Mouse (Mus musculus): ENCODE results near the gene Shank1.
"Not testable (repeated sequence)": the region's sequence is repeated elsewhere in the genome, so short reads cannot be mapped to it uniquely, and the experiment has no call there.

Shank1 gene
- long read RNA-seq, experiment 1 = 0 reads
- long read RNA-seq, experiment 2, partial matches to known transcripts = 0 of 2 reads
- long read RNA-seq, experiment 2, other reads (novel, unspliced or antisense) = 2 of 2 reads

- intact Hi-C loops (cut with DNase I) = no loop called here
Measured at GRCm38 (mm10) chr7:44309475-44310284, at the start of gene Shank1. Gene Shank1, plus strand, starts transcription at chr7:44310253.

GRCm38 (mm10) chr7:44260410-44260809 is 49.6 kb upstream of the Shank1 start:
- intact Hi-C loops (cut with DNase I) = loop anchor here (5.0 kb wide), 2 partner anchors 57 to 227 kb away; no protein-coding TSS in a partner anchor

DNA sequence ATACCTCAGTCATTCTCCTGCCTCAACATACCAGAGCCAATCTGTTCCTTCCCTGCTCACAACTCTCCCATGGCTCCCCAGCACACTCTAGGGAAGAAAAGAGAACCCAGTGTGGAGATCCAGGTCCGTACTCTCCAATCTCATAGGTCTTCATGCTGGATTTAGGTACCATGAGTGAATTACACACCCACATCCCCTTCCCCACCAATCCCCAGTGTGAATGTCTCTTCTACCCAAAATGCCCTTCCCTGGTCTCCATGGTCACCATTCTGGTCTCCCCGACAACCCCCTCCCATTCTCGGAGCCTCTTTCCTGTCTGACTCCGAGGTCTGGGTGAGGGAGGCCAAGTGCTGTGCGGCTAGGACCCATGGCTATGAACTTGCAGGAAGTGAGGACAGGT is 48.9 kb upstream of the Shank1 start, which contains the start of gene Gm15517:
Gm15517 (plus strand) TSS at position 301 of the 400 bp plus-strand sequence.
- intact Hi-C loops (cut with DNase I) = loop anchor here (5.0 kb wide), 2 partner anchors 56 to 226 kb away; no protein-coding TSS in a partner anchor

GRCm38 (mm10) chr7:44262791-44263643 is 47.0 kb upstream of the Shank1 start:
- intact Hi-C loops (cut with DNase I) = loop anchor here (2.0 to 5.0 kb wide), 3 partner anchors 54 to 224 kb away; no protein-coding TSS in a partner anchor

DNA sequence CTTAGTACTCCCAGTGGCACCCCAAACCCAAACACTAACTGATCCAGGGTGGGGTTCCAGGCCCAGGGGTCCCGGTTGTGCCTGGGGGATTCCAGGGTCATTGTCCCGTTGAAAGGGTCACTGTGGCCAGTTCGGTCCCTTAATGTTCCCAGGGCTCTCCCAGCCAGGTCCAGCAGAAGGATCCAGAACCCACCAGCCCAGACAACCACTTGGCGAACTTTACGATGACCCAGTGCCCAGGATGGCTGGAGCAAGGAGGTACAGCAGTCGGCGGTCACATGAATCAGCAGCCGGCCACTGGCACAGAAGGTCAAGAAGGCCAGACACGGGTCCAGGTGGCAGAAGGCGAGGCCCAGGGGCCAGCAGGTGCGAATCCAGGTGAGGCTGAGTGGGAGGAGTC is 41.9 kb upstream of the Shank1 start:
- intact Hi-C loops (cut with DNase I) = no loop called here

- intact Hi-C loops (cut with DNase I) = no loop called here
Measured at GRCm38 (mm10) chr7:44269397-44269796, 40.7 kb upstream of the Shank1 start.

GRCm38 (mm10) chr7:44271309-44271708 is 38.7 kb upstream of the Shank1 start:
- intact Hi-C loops (cut with DNase I) = no loop called here

DNA sequence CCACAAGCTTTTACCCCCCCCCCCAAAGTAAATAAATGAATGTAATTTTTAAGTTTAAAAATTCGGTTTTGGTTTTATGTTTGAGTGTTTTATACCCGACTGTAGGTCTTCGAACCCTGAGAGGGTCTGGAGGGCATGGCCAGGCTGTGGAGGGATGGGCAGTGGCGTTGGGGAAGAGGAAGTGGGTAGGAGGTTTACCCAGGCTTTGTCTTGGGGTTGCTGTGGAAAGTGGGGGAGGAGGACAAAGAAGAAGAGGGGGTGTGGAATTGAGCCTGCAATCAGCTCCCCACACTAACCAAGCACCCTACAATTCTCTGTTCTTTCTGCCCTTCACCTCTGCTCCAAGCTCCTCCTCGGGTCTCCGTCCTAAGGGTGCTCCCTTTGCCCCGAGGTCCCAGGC is 37.5 kb upstream of the Shank1 start:
- intact Hi-C loops (cut with DNase I) = no loop called here

DNA sequence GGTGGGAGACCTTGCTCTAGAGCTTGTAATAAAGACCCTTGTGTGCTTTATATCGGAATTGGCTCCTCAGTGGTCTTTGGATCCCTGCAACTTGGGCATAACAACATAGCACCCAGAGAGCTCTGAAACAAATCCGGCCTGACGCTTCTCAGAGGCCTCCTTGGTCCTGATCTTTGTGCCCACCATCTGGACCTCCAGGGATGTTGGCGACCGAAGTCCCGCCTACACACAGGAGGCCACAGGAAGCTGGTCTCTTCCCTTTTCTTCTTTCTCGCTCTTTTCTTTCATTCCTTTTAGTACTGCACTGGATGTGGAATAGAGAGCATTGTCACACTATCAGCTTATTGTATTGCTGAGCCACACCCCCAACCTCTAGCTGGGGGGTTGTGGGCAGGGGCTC is 36.6 kb upstream of the Shank1 start:
- intact Hi-C loops (cut with DNase I) = no loop called here

DNA sequence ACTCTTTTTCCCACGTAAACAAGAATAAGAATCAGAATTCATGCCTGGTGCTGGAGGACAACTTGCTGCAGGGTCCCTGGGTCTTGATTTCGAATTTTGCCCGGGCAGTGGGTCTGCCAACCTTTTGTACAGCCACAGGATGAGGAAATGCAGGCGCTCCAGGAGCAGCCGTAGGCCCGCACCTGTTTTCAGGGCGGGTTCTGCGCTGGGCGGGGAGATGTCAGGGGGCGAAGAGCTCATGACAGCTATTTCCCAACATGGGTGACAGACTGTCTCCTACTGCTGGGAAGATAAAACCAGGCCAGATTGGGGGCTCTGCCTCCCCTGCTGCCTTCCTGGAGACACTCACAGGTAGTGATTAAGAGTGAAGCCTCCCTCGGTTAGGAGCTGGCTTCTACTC is 36.0 kb upstream of the Shank1 start:
- intact Hi-C loops (cut with DNase I) = no loop called here

GRCm38 (mm10) chr7:44275546-44275945 is 34.5 kb upstream of the Shank1 start:
- intact Hi-C loops (cut with DNase I) = no loop called here

- intact Hi-C loops (cut with DNase I) = no loop called here
Measured at GRCm38 (mm10) chr7:44276461-44277249, 33.4 kb upstream of the Shank1 start.

DNA sequence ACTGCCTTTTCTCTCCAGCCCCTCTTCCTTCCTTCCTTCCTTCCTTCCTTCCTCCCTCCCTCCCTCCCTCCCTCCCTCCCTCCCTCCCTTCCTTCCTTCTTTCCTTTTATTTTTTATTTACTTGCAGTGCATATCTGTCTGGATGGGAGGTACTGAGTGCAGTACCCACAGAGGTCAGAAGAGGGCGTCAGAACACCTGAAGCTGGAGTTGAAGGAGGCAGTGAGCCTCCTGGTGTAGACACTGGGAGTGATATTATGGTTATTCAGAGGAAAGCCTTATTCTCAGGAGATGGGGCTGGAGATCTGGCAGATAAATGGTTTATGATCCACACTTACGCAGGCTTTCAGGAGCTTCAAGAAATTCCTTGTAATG is 32.8 kb upstream of the Shank1 start:
- intact Hi-C loops (cut with DNase I) = no loop called here

DNA sequence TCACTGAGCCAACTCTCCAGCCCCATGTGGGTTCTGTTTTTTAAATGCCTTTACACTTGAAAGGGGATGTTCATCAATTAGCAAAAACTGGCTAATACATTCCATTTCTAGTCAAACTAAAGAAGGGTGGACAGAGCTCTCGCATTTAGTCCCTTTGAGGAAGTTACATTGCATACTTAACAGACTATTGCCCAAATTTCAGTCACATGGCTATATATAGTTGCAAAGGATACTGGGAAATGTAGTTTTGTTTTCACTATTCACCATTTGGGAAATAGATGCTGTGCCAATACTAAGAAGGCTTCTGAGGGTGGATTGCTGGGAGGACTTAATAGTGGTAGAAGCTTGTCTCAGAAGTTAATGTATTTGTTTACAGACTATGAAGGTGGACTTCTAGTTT is 29.1 kb upstream of the Shank1 start:
- intact Hi-C loops (cut with DNase I) = no loop called here

DNA sequence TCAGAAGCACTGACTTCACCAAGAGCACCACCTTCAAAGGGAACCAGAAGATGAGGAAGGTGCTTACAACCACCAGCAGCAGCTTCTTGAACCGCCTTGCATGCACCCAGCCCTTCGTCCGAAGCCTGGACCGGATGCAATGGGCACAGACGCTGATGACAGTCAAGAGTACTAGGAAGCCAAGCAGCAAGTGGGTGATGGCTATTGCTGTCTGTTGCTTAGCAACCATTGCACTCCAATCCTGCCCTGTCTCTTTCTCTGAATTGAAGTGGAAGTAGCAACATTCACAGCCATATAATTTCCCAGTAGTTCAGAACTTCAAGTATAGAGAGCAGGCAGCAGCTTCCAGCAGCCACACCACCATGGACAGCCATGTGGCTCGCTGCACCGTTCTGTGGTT is 28.5 kb upstream of the Shank1 start:
- intact Hi-C loops (cut with DNase I) = no loop called here

DNA sequence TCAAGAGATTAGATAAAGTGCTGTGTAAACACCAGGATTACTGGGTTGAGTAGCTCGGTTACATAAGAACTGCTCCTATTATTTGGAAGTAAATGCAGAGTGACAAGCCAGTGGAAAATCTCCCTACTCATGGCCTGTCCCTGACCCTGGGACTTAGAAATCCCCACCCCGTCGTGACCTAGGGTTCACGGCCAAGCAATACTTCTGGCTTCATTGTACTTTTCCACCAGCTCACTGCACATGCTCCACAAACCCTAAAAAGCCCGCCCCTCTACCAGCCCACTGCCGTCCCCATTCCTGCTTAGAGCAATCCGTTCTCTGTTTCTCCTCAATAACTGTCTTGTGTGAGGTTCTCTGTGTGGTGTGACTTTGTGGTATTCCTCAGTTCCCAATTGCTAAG is 22.3 kb upstream of the Shank1 start:
- intact Hi-C loops (cut with DNase I) = no loop called here

DNA sequence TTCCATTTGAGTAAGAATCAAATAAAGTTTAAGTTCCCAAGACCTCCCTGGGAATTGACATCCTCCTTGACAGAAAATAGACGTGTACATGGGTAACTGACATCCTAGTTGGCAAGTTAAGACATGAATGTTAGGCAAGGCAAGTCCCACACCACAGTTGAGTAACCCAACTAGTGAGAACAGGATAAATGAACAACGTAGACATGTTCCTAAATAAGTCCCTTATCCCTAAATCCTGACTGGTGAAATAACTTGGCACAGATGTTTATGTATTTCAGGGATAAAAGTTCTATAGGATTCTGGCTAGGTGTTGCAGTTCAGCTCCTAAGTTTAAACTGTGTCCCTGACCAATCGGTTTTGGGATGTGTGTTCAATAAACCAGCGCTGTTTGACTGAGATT is 19.1 kb upstream of the Shank1 start:
- intact Hi-C loops (cut with DNase I) = no loop called here

GRCm38 (mm10) chr7:44291418-44291817 is 18.6 kb upstream of the Shank1 start:
- intact Hi-C loops (cut with DNase I) = no loop called here

DNA sequence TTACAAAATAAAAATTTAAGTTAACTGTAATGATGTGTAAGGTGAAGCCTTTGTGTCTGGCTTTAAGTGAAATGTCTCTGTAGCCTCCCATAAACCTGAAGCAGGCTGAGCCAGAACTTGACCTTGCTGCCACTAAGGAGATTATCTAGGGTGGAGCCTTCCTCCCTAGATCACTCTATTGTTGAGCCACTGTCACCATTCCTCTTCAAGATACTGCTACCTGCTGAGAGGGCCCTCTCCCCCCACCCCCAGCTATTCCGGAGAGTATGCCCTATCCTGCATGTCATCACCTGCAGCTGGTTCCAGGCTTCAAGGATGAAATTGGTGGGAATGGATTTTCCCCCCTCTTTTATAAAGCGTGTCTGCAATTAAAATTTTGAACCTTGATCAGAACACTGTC is 12.6 kb upstream of the Shank1 start:
- intact Hi-C loops (cut with DNase I) = not testable (repeated sequence)

DNA sequence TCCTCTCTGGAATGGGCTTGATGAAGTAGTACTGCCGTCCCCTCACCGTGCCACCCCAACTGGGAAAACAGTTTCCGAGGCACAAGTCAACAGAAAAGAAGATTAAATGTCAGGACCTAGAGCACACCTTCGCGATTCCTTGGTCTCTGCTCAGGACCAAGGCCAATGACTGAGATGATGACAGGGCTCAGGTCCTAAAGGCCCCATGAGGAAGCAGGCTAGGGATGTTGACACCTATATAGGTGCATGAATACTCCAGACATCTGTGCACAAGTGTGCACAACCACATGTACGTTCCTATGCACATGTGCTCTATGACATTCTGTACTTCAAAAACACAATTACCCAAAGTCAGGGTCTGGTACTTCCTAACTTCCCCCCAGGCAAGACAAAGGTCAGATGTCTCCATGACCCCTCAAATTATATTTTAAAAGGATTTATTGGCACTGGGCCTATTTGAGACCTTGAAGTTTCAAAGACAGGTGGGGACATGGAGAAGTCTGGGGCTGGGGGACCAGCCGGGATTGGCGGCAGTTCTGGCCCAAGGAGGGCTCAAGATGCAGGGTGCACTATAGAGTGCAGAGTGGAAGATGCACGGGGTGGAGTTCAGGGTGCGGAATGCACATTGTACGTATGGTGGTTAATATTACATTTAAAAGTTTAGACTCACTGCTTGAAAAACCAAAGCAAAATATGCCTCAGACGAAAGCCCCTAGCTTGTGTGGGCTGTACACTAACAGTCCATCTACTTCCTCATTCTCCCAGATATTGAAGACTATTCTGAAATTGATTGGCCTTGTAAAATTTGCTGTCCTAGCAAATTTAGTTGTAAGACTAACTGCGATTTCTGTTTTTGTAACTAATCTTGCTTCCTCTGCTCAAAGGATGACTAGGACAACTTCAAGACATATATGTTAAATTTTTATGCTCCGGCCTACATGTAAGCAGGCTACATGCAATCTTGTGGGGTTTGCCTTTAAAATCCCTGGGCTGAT is 6.4 kb upstream of the Shank1 start:
- intact Hi-C loops (cut with DNase I) = no loop called here

All from adrenal gland (tissue).